Mouse (Mus musculus): Measurements from ENCODE around the gene Fmc1.

DNA sequence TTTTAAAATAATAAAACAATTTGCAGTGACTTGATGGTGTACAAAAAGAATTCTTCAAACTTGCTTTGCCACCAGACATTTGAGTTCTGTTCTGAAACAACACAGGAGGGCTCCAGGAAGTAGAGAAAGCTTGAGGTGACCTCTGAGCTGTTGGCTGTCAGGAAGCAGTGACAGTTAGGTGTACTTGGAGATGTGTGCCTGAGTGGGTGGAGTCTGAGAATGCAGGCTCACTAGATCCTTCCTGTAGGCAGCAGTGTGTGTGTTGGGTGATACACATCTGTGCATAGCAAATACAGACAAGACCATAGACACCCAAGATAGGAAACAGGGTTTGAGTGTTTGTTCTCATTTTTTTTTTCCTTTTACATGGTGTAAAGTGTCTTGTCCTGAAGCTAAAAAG, 20.5 kb upstream of the Fmc1 start:
- TF ChIP-seq POLR2A (IDR thresholded peaks at IDR 0.05; ENCODE audit: low read depth, low read length) (no peak), CTCF (IDR thresholded peaks at IDR 0.05; ENCODE audit: extremely low read depth, insufficient read length, insufficient replicate concordance, low read depth, low read length) (no peak)
